Mouse (Mus musculus) spleen, adult 2 months (tissue): ENCODE results near the gene Edem1. TPM values are rescaled to one million over a fixed set of nuclear protein-coding genes. Genes with fewer than 3 reads are reported as not detected.

ENCODE experiments used
- DNase-seq, 2 experiments: peaks; one replicate each; pipeline versions ENCODE4 v3.0.0 to v3.0.0-alpha.2; 2012 to 2021; ENCODE audit warnings: low spot score in 2 of 2, low read depth in 1 of 2
- H3K27ac ChIP-seq: fragments of 200-500 bp; 2 replicates; pipeline ENCODE4 v1.5.1; 2012; ENCODE audit warnings: low read length, inconsistent platforms; ENCODE audit not compliant: insufficient read depth
- H3K27me3 ChIP-seq: fragments of 200-500 bp; 2 replicates; pipeline ENCODE4 v1.6.1; 2012; ENCODE audit warnings: mild to moderate bottlenecking, moderate library complexity, low read length, inconsistent platforms; ENCODE audit not compliant: control insufficient read depth, insufficient read depth
- H3K36me3 ChIP-seq: fragments of 200-500 bp; 2 replicates; pipeline ENCODE4 v1.6.1; 2012; ENCODE audit warnings: mild to moderate bottlenecking, low read length, inconsistent platforms; ENCODE audit not compliant: control insufficient read depth, insufficient read depth
- H3K4me1 ChIP-seq: fragments of 200-500 bp; 2 replicates; pipeline ENCODE4 v1.6.1; 2011; ENCODE audit warnings: inconsistent platforms; ENCODE audit not compliant: control insufficient read depth, insufficient read depth, insufficient read length
- H3K4me3 ChIP-seq: fragments of 200-500 bp; 2 replicates; pipeline ENCODE4 v1.5.1; 2011; ENCODE audit warnings: mild to moderate bottlenecking, inconsistent platforms; ENCODE audit not compliant: insufficient read depth, insufficient read length; ENCODE audit errors: extremely low read depth
- CTCF ChIP-seq: fragments of 200-500 bp; IDR thresholded peaks from 2 replicates; pipeline ENCODE4 v1.5.1; 2011; ENCODE audit warnings: mild to moderate bottlenecking, inconsistent platforms; ENCODE audit not compliant: insufficient read depth, insufficient read length, insufficient replicate concordance; ENCODE audit errors: extremely low read depth
- POLR2A ChIP-seq: fragments of 200-500 bp; IDR thresholded peaks from 2 replicates; pipeline ENCODE4 v1.6.1; 2011; ENCODE audit warnings: low read depth, low read length, inconsistent platforms
- WGBS: fragments of 180-500 bp; shearing (Covaris S2); methylation state at CpG from one replicate; pipeline ENCODE4 v1.1.7; 2018; 5-methylcytosine and 5-hydroxymethylcytosine counted together
- polyA plus RNA-seq: library from polyadenylated mRNA; depleted of rRNA; stranded (reverse); fragments of >200 nt; gene quantifications from 2 replicates; pipeline ENCODE4 v1.2.3, GENCODE M21; 2012

Edem1 gene
- polyA plus RNA-seq, 1 experiment = 24.7 TPM

DNA sequence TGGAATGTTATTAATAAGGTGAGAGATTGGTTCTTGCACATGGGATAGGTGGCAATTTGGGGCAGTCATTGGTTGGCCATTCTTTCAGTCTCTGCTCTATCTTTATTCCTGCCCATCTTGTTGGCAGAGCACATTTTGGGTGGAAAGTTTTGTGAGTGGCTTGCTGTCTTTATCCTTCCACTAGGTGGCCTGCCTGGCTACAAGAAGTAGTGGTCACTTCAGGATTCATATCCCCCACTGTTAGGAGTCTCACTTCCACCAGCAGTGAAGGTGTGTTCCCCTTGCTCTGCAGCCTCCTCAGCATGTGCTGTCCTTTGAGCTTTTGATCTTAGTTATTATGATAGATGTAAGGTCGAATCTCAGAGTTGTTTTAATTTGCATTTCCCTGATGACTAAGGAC, 19.7 kb upstream of the Edem1 start:
- H3K4me3 ChIP-seq = no peak overlapping the region
- no peak for DNase-seq
- no peaks in the 10 kb centered on the region for H3K36me3 ChIP-seq
- no peak overlapping the region for H3K27ac ChIP-seq
- TF ChIP-seq POLR2A (no peak), CTCF (no peak)
- H3K4me1 ChIP-seq = peaks cover 3% of the 10 kb centered on the region
- H3K27me3 ChIP-seq = no peaks in the 10 kb centered on the region
- WGBS = 76% methylated on average over 1 of the region's 1 CpGs

DNA sequence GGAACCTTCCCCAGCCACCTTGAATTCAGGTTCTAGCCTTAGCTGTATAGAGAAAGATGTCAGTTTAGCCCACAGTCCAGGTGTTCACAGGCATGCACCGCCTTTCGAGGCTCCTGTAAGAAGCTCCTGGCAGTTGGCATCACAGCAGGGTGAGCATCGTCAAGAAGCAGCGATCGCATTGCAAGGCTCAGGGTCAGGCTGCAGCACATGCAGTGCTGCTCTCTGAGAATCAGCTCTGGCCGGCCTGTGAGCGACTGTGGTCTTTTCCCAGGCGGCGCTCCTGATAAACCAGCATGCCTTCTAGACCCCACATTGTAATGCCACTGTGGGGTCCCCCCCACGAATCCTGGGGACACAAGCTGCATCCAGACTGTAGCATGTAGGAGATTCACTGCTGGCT, 18.2 kb upstream of the Edem1 start:
- 89% methylated on average over 10 of the region's 10 CpGs for WGBS
- H3K4me1 ChIP-seq = no peaks in the 10 kb centered on the region; the same call in 1 of the 2 replicates
- H3K36me3 ChIP-seq = no peaks in the 10 kb centered on the region; the same call in 1 of the 2 replicates
- no peaks in the 10 kb centered on the region for H3K27me3 ChIP-seq
- H3K27ac ChIP-seq = no peak overlapping the region
- TF ChIP-seq CTCF (no peak), POLR2A (no peak)
- no peak overlapping the region for H3K4me3 ChIP-seq
- no peak for DNase-seq

DNA sequence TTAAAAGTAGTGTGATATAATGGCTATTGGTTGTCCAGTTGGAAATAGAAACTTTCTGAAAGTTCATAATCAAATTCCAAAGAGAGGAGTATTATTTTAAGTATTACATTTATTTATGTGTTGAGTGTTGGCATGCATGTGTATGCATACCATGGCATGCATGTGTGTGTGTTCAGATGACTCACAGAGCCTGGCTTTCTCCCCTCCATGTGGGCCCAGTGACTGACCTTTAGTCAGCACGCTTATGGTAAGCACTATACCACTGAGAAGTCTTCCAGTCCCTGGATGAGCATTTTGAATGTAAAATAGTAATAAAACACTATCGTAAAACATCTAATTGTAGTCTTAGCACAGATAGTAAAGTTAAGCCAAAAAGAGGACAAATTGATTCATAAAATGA, 16.3 kb upstream of the Edem1 start:
- Histone ChIP-seq H3K27me3 (no peaks in the 10 kb centered on the region), H3K27ac (no peak overlapping the region), H3K4me1 (no peaks in the 10 kb centered on the region; the same call in 1 of the 2 replicates), H3K4me3 (no peak overlapping the region), H3K36me3 (peaks cover 1% of the 10 kb centered on the region; the same call in 1 of the 2 replicates)
- WGBS = 92% methylated on average over 2 of the region's 2 CpGs
- no peak for TF ChIP-seq CTCF
- TF ChIP-seq POLR2A = no peak
- no peak for DNase-seq

DNA sequence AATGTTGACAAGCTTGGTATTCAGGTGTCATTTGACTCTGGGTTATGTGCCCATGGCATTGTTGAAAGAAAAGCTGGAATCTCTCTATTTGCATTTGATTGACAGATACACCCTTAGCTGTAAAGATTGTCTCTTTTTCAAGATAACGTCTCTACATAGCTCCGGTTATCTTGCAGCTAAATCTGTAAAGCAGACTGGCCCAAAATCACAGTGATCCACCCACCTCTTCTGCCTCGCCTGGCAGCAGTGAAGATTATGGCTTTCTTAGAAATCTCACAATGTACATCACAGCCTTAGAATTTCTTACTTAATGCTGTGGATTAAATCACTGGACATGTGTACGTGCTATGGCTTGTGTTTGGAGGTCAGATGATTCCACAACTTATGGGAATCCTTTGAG, 10.9 kb upstream of the Edem1 start:
- 89% methylated on average over 4 of the region's 4 CpGs for WGBS
- no peak for DNase-seq
- Histone ChIP-seq H3K4me3 (no peak overlapping the region), H3K27ac (no peak overlapping the region), H3K36me3 (peaks cover 19% of the 10 kb centered on the region), H3K4me1 (no peaks in the 10 kb centered on the region), H3K27me3 (no peaks in the 10 kb centered on the region)
- TF ChIP-seq CTCF (no peak), POLR2A (no peak)

DNA sequence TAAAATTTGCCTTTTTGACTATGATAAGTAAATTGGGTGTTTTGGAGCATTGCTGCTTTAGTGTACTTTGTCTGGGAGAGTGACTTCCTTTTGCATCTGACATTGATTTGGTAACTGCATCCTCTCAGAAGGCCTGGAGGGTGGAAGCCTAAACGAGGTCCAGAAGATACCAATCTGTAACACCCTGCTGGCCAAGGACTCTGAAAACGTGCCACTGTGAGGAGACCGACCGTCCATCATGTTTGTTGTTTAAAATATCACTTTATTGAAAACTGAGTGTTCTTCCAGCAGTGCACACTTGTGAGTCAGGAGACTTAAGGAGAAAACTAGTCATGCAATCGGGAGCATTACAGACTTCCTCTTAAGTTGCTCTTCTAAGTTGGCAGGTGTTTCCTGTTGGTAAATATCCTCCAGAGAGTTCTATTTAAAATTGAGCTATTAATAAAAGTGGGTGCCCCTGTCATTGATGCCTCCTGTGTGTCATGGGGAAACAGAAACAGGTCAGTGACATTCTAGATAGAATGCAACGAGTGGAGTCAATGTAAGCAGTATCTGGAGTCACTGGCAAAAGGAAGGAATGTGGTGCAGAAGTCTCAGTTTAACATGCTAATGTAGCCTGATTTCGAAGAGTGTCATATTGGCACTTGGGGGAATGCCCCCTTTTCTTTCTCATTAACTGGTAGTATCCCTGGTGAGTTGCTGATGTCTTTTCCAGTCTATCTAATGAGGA, 3.5 kb upstream of the Edem1 start:
- no peaks in the 10 kb centered on the region for H3K27me3 ChIP-seq
- WGBS = 17% methylated on average over 7 of the region's 7 CpGs
- TF ChIP-seq CTCF (no peak), POLR2A (no peak)
- peak in 1 of 2 experiments; percentile 53 for DNase-seq
- H3K4me3 ChIP-seq = no peak overlapping the region
- H3K4me1 ChIP-seq = peaks cover 11% of the 10 kb centered on the region
- peak overlapping the region; percentile 33; the same call in 1 of the 2 replicates for H3K27ac ChIP-seq
- H3K36me3 ChIP-seq = peaks cover 14% of the 10 kb centered on the region

GRCm38 (mm10) chr6:108826070-108826469, 2.4 kb upstream of the Edem1 start:
- Histone ChIP-seq H3K4me1 (peaks cover 13% of the 10 kb centered on the region), H3K27me3 (no peaks in the 10 kb centered on the region), H3K27ac (no peak overlapping the region), H3K36me3 (peaks cover 12% of the 10 kb centered on the region), H3K4me3 (no peak overlapping the region)
- TF ChIP-seq CTCF = no peak
- no peak for DNase-seq
- 48% methylated on average over 3 of the region's 3 CpGs for WGBS

- DNase-seq = peak in 1 of 2 experiments; percentile 21
- H3K27me3 ChIP-seq = no peaks in the 10 kb centered on the region
- TF ChIP-seq CTCF (no peak), POLR2A (no peak)
- H3K4me1 ChIP-seq = peaks cover 22% of the 10 kb centered on the region
- H3K4me3 ChIP-seq = peak overlapping the region; percentile 67
- H3K36me3 ChIP-seq = peaks cover 6% of the 10 kb centered on the region
- 28% methylated on average over 5 of the region's 5 CpGs for WGBS
- peak overlapping the region; percentile 95; the same call in 1 of the 2 replicates for H3K27ac ChIP-seq
These were observed 1.0 kb upstream of the Edem1 start for GRCm38 (mm10) chr6:108827336-108827920.
